Mouse (Mus musculus): ENCODE results near the gene Zfp30.

GRCm38 (mm10) chr7:29773503-29773902, 10.3 kb upstream of the Zfp30 start:
- TF ChIP-seq CTCF (IDR thresholded peaks at IDR 0.05; ENCODE audit: extremely low read depth, insufficient read depth, low read length) (no peak), POLR2A (IDR thresholded peaks at IDR 0.05; ENCODE audit: extremely low read depth, insufficient read depth, low read length) (no peak)

All from cortical plate, adult 2 months (tissue).